Mouse (Mus musculus) heart, postnatal 0 days (tissue): ENCODE data around the gene Dpp6. TPM values are rescaled to one million over a fixed set of nuclear protein-coding genes. Genes with fewer than 3 reads are reported as not detected.

Source experiments
- ATAC-seq: fragments of 200-750 bp; cut with Nextera tagmentation; 2 replicates; pipeline ENCODE4 v1.8.0; 2017; ENCODE audit warnings: low read depth, moderate number of reproducible peaks, moderate library complexity; ENCODE audit not compliant: insufficient read depth
- DNase-seq: peaks from one replicate; pipeline ENCODE4 v3.0.0-alpha.2; 2016; ENCODE audit warnings: low spot score
- H3K27ac ChIP-seq: fragments of 300-500 bp; sonication (generic); 2 replicates; pipeline ENCODE4 v1.5.1; 2014; ENCODE audit warnings: low read depth, mild to moderate bottlenecking
- H3K27me3 ChIP-seq: fragments of 300-500 bp; sonication (generic); 2 replicates; pipeline ENCODE4 v1.6.1; 2014; ENCODE audit warnings: low read length, mixed read lengths; ENCODE audit not compliant: control insufficient read depth, insufficient read depth
- H3K36me3 ChIP-seq: fragments of 300-500 bp; sonication (generic); replicated peaks from 2 replicates; pipeline ENCODE4 v1.6.1; 2014; ENCODE audit warnings: low read length, mixed read lengths; ENCODE audit not compliant: control insufficient read depth, insufficient read depth
- H3K4me1 ChIP-seq: fragments of 300-500 bp; sonication (generic); 2 replicates; pipeline ENCODE4 v1.6.1; 2014; ENCODE audit warnings: antibody characterized with exemption; ENCODE audit not compliant: control insufficient read depth, insufficient read depth
- H3K4me2 ChIP-seq: fragments of 300-500 bp; sonication (generic); 2 replicates; pipeline ENCODE4 v1.6.1; 2014; ENCODE audit warnings: low read depth, mild to moderate bottlenecking, low read length, moderate library complexity
- H3K4me3 ChIP-seq: fragments of 300-500 bp; sonication (generic); 2 replicates; pipeline ENCODE4 v1.5.1; 2014; ENCODE audit warnings: low read depth, low read length
- H3K9ac ChIP-seq: fragments of 300-500 bp; sonication (generic); replicated peaks from 2 replicates; pipeline ENCODE4 v1.6.1; 2014; ENCODE audit warnings: low read depth, low read length, mixed read lengths
- H3K9me3 ChIP-seq: fragments of 300-500 bp; sonication (generic); replicated peaks from 2 replicates; pipeline ENCODE4 v1.6.1; 2016; ENCODE audit warnings: low read length; ENCODE audit not compliant: control insufficient read depth
- CTCF ChIP-seq: IDR thresholded peaks from 2 replicates; pipeline ENCODE4 v1.5.1; 2016; ENCODE audit warnings: antibody characterized with exemption, control low read depth, low read depth
- EP300 ChIP-seq: IDR thresholded peaks from 2 replicates; pipeline ENCODE4 v1.6.1; 2016; ENCODE audit warnings: antibody characterized with exemption, low read depth
- WGBS: fragments of 180-500 bp; shearing (Covaris S2); extraction: QIAGEN DNeasy Blood & Tissue Kit; methylation state at CpG from one replicate; pipeline ENCODE4 v1.1.7; 2014; 5-methylcytosine and 5-hydroxymethylcytosine counted together
- polyA plus RNA-seq: library from polyadenylated mRNA; unstranded; fragments of >200 nt; fragmentation: Nextera tagmentation; extraction: Ambion mirVana; gene quantifications from 2 replicates; pipeline ENCODE4 v1.2.1, GENCODE M21; 2015
- total RNA-seq: library from RNA; depleted of rRNA; stranded (reverse); fragments of >200 nt; gene quantifications from 2 replicates; pipeline ENCODE4 v1.2.3, GENCODE M21; 2014; ENCODE audit warnings: low replicate concordance

Gene Dpp6
- total and polyA plus RNA-seq, 2 experiments from 2014 or later = 0.05 TPM; not detected in 1

GRCm38 (mm10) chr5:27453201-27453845, 636.3 kb downstream of the Dpp6 start:
- Histone ChIP-seq H3K9ac (no peak overlapping the region), H3K36me3 (no peaks in the 10 kb centered on the region), H3K9me3 (no peaks in the 10 kb centered on the region), H3K27me3 (no peaks in the 10 kb centered on the region), H3K4me2 (no peak overlapping the region), H3K27ac (no peak overlapping the region), H3K4me1 (no peaks in the 10 kb centered on the region), H3K4me3 (no peak overlapping the region)
- WGBS = 25% methylated on average over 3 of the region's 3 CpGs
- no peak for ATAC-seq
- no peak for TF ChIP-seq EP300
- no peak for TF ChIP-seq CTCF
- no peak for DNase-seq

- Histone ChIP-seq H3K4me2 (no peak overlapping the region), H3K4me3 (no peak overlapping the region), H3K36me3 (no peaks in the 10 kb centered on the region), H3K4me1 (no peaks in the 10 kb centered on the region), H3K9me3 (no peaks in the 10 kb centered on the region), H3K27me3 (no peaks in the 10 kb centered on the region), H3K9ac (no peak overlapping the region), H3K27ac (no peak overlapping the region)
- DNase-seq (no peak), ATAC-seq (no peak)
- TF ChIP-seq CTCF (no peak), EP300 (no peak)
- 68% methylated on average over 3 of the region's 3 CpGs for WGBS
Measured at GRCm38 (mm10) chr5:27454386-27454785, 637.4 kb downstream of the Dpp6 start.

GRCm38 (mm10) chr5:27456981-27457380, 640.0 kb downstream of the Dpp6 start:
- H3K36me3 ChIP-seq = no peaks in the 10 kb centered on the region
- H3K9ac ChIP-seq = no peak overlapping the region
- whole genome bisulfite sequencing = 81% methylated on average over 1 of the region's 1 CpGs
- H3K27me3 ChIP-seq = no peaks in the 10 kb centered on the region
- H3K4me3 ChIP-seq = no peak overlapping the region
- H3K4me2 ChIP-seq = no peak overlapping the region
- H3K27ac ChIP-seq = no peak overlapping the region
- TF ChIP-seq EP300 (no peak), CTCF (no peak)
- H3K4me1 ChIP-seq = no peaks in the 10 kb centered on the region
- ATAC-seq (no peak), DNase-seq (no peak)
- H3K9me3 ChIP-seq = no peaks in the 10 kb centered on the region

GRCm38 (mm10) chr5:27457686-27458085, 640.7 kb downstream of the Dpp6 start:
- H3K36me3 ChIP-seq = no peaks in the 10 kb centered on the region
- H3K27me3 ChIP-seq = no peaks in the 10 kb centered on the region
- H3K4me3 ChIP-seq = no peak overlapping the region
- no peak overlapping the region for H3K9ac ChIP-seq
- no peak overlapping the region for H3K4me2 ChIP-seq
- TF ChIP-seq CTCF (no peak), EP300 (no peak)
- DNase-seq = no peak
- WGBS = 46% methylated on average over 1 of the region's 1 CpGs
- no peak for ATAC-seq
- no peaks in the 10 kb centered on the region for H3K4me1 ChIP-seq
- H3K9me3 ChIP-seq = no peaks in the 10 kb centered on the region
- H3K27ac ChIP-seq = no peak overlapping the region

GRCm38 (mm10) chr5:27474964-27475465, 658.0 kb downstream of the Dpp6 start:
- no peak overlapping the region for H3K9ac ChIP-seq
- H3K4me1 ChIP-seq = no peaks in the 10 kb centered on the region
- no peaks in the 10 kb centered on the region for H3K9me3 ChIP-seq
- H3K27me3 ChIP-seq = no peaks in the 10 kb centered on the region
- no peak overlapping the region for H3K4me2 ChIP-seq
- H3K4me3 ChIP-seq = no peak overlapping the region
- no peak for DNase-seq
- H3K36me3 ChIP-seq = no peaks in the 10 kb centered on the region
- no peak for ATAC-seq
- WGBS = 68% methylated on average over 4 of the region's 4 CpGs
- TF ChIP-seq CTCF (no peak), EP300 (no peak)
- H3K27ac ChIP-seq = no peak overlapping the region

- 72% methylated on average over 2 of the region's 2 CpGs for WGBS
- H3K4me2 ChIP-seq = no peak overlapping the region
- no peak for TF ChIP-seq CTCF
- no peak for TF ChIP-seq EP300
- H3K9ac ChIP-seq = no peak overlapping the region
- no peaks in the 10 kb centered on the region for H3K36me3 ChIP-seq
- DNase-seq = no peak
- H3K4me1 ChIP-seq = no peaks in the 10 kb centered on the region
- no peaks in the 10 kb centered on the region for H3K9me3 ChIP-seq
- ATAC-seq = no peak
- H3K27me3 ChIP-seq = no peaks in the 10 kb centered on the region
- H3K27ac ChIP-seq = no peak overlapping the region
- no peak overlapping the region for H3K4me3 ChIP-seq
Measured at GRCm38 (mm10) chr5:27481706-27482105, 664.7 kb downstream of the Dpp6 start.
